Mouse (Mus musculus) heart, embryonic 13.5 days (tissue): ENCODE data around the gene Ifna4. TPM values are rescaled to one million over a fixed set of nuclear protein-coding genes. Genes with fewer than 3 reads are reported as not detected.

Experiments
- ATAC-seq: fragments of 200-750 bp; cut with Nextera tagmentation; 2 replicates; pipeline ENCODE4 v1.8.0; 2017; ENCODE audit warnings: moderate TSS enrichment; ENCODE audit not compliant: insufficient number of reproducible peaks, low FRiP score, low TSS enrichment; ENCODE audit errors: extremely low read depth
- H3K27ac ChIP-seq: fragments of 300-500 bp; sonication (generic); replicated peaks from 2 replicates; pipeline ENCODE4 v1.5.1; 2015; ENCODE audit warnings: moderate library complexity, mild to moderate bottlenecking, inconsistent platforms
- H3K27me3 ChIP-seq: fragments of 300-500 bp; sonication (generic); replicated peaks from 2 replicates; pipeline ENCODE4 v1.6.1; 2015; ENCODE audit warnings: mild to moderate bottlenecking, inconsistent platforms
- H3K36me3 ChIP-seq: fragments of 300-500 bp; sonication (generic); 2 replicates; pipeline ENCODE4 v1.6.1; 2015; ENCODE audit warnings: mild to moderate bottlenecking, inconsistent platforms
- H3K4me1 ChIP-seq: fragments of 300-500 bp; sonication (generic); 2 replicates; pipeline ENCODE4 v1.6.1; 2015; ENCODE audit warnings: inconsistent platforms
- H3K4me2 ChIP-seq: fragments of 300-500 bp; sonication (generic); 2 replicates; pipeline ENCODE4 v1.6.1; 2015; ENCODE audit warnings: inconsistent platforms, mild to moderate bottlenecking, moderate library complexity
- H3K4me3 ChIP-seq: fragments of 300-500 bp; sonication (generic); 2 replicates; pipeline ENCODE4 v1.5.1; 2015; ENCODE audit warnings: moderate library complexity, mild to moderate bottlenecking, inconsistent platforms
- H3K9ac ChIP-seq: fragments of 300-500 bp; sonication (generic); 2 replicates; pipeline ENCODE4 v1.6.1; 2015; ENCODE audit warnings: inconsistent platforms, mild to moderate bottlenecking, moderate library complexity
- H3K9me3 ChIP-seq: fragments of 300-500 bp; sonication (generic); 2 replicates; pipeline ENCODE4 v1.6.1; 2016; ENCODE audit warnings: inconsistent platforms
- WGBS: fragments of 180-500 bp; shearing (Covaris S2); methylation state at CpG from one replicate; pipeline ENCODE4 v1.1.7; 2015; ENCODE audit warnings: mixed read lengths; 5-methylcytosine and 5-hydroxymethylcytosine counted together
- polyA plus RNA-seq: library from polyadenylated mRNA; unstranded; fragments of >200 nt; fragmentation: Nextera tagmentation; extraction: Ambion mirVana; gene quantifications from 2 replicates; pipeline ENCODE4 v1.2.1, GENCODE M21; 2015

Gene Ifna4
- polyA plus RNA-seq, 1 experiment from 2014 or later: not detected

GRCm38 (mm10) chr4:88867366-88867925 is 25.8 kb downstream of the Ifna4 start:
- under 1% methylated on average over 8 of the region's 8 CpGs for WGBS
- Histone ChIP-seq H3K36me3 (no peaks in the 10 kb centered on the region), H3K9ac (peak overlapping the region; percentile 82), H3K4me3 (peak overlapping the region; percentile 69), H3K4me2 (peak overlapping the region; percentile 97), H3K9me3 (no peaks in the 10 kb centered on the region), H3K4me1 (peaks cover 8% of the 10 kb centered on the region), H3K27ac (peak overlapping the region; percentile 54), H3K27me3 (peaks cover 44% of the 10 kb centered on the region)
- ATAC-seq: no peak

GRCm38 (mm10) chr4:88867926-88868911 is 26.6 kb downstream of the Ifna4 start:
- Histone ChIP-seq H3K4me2 (peak overlapping the region; percentile 97), H3K9me3 (no peaks in the 10 kb centered on the region), H3K36me3 (no peaks in the 10 kb centered on the region), H3K27me3 (peaks cover 36% of the 10 kb centered on the region), H3K4me1 (peaks cover 8% of the 10 kb centered on the region), H3K27ac (peak overlapping the region; percentile 54), H3K4me3 (peak overlapping the region; percentile 69), H3K9ac (peak overlapping the region; percentile 82)
- 7% methylated on average over 31 of the region's 31 CpGs for WGBS
- no peak for ATAC-seq

GRCm38 (mm10) chr4:88872691-88873090 is 31.0 kb downstream of the Ifna4 start:
- no peak overlapping the region for H3K9ac ChIP-seq
- peaks cover 8% of the 10 kb centered on the region for H3K27me3 ChIP-seq
- H3K4me3 ChIP-seq: no peak overlapping the region
- H3K4me2 ChIP-seq: no peak overlapping the region
- no peak overlapping the region for H3K27ac ChIP-seq
- 0% methylated on average over 2 of the region's 2 CpGs for WGBS
- H3K9me3 ChIP-seq: no peaks in the 10 kb centered on the region
- ATAC-seq: no peak
- H3K36me3 ChIP-seq: no peaks in the 10 kb centered on the region
- H3K4me1 ChIP-seq: peaks cover 5% of the 10 kb centered on the region

GRCm38 (mm10) chr4:88875435-88876095 is 33.9 kb downstream of the Ifna4 start:
- WGBS: 31% methylated on average over 4 of the region's 4 CpGs
- no peaks in the 10 kb centered on the region for H3K4me1 ChIP-seq
- no peak overlapping the region for H3K27ac ChIP-seq
- no peak overlapping the region for H3K4me3 ChIP-seq
- no peak overlapping the region for H3K9ac ChIP-seq
- peaks cover 8% of the 10 kb centered on the region for H3K27me3 ChIP-seq
- H3K36me3 ChIP-seq: no peaks in the 10 kb centered on the region
- no peaks in the 10 kb centered on the region for H3K9me3 ChIP-seq
- H3K4me2 ChIP-seq: no peak overlapping the region
- no peak for ATAC-seq

GRCm38 (mm10) chr4:88876520-88876919 is 34.9 kb downstream of the Ifna4 start:
- no peaks in the 10 kb centered on the region for H3K36me3 ChIP-seq
- H3K9me3 ChIP-seq: no peaks in the 10 kb centered on the region
- no peak overlapping the region for H3K4me2 ChIP-seq
- H3K4me1 ChIP-seq: no peaks in the 10 kb centered on the region
- 80% methylated on average over 4 of the region's 4 CpGs for WGBS
- no peak for ATAC-seq
- no peak overlapping the region for H3K4me3 ChIP-seq
- H3K9ac ChIP-seq: no peak overlapping the region
- no peak overlapping the region for H3K27ac ChIP-seq
- peaks cover 4% of the 10 kb centered on the region for H3K27me3 ChIP-seq

- Histone ChIP-seq H3K9ac (no peak overlapping the region), H3K4me1 (no peaks in the 10 kb centered on the region), H3K27ac (no peak overlapping the region), H3K4me2 (0 out of 2 replicates have a peak overlapping the region, but pooled peaks have one; percentile 0), H3K36me3 (no peaks in the 10 kb centered on the region), H3K9me3 (no peaks in the 10 kb centered on the region), H3K4me3 (no peak overlapping the region), H3K27me3 (peaks cover 2% of the 10 kb centered on the region; the same call in 1 of the 2 replicates)
- ATAC-seq: no peak
- 31% methylated on average over 10 of the region's 10 CpGs for WGBS
Observed at GRCm38 (mm10) chr4:88878246-88878645, 36.6 kb downstream of the Ifna4 start.

- Histone ChIP-seq H3K36me3 (no peaks in the 10 kb centered on the region), H3K9me3 (no peaks in the 10 kb centered on the region), H3K4me3 (no peak overlapping the region), H3K4me1 (no peaks in the 10 kb centered on the region), H3K27me3 (peaks cover 2% of the 10 kb centered on the region; the same call in 1 of the 2 replicates), H3K4me2 (no peak overlapping the region), H3K27ac (no peak overlapping the region), H3K9ac (no peak overlapping the region)
- 60% methylated on average over 4 of the region's 4 CpGs for WGBS
- ATAC-seq: no peak
Observed at GRCm38 (mm10) chr4:88878772-88879171, 37.1 kb downstream of the Ifna4 start.

GRCm38 (mm10) chr4:88880101-88880500 is 38.4 kb downstream of the Ifna4 start, which contains the start of gene Ifne:
Gene Ifne (minus strand): TSS chr4:88880201.
- H3K4me2 ChIP-seq: no peak within 1 kb of the TSS
- no peaks in the 10 kb centered on the region for H3K9me3 ChIP-seq
- H3K36me3 ChIP-seq: no peaks in the 10 kb centered on the region
- no peaks in the 10 kb centered on the region for H3K27me3 ChIP-seq
- no peak within 1 kb of the TSS for H3K27ac ChIP-seq
- H3K4me3 ChIP-seq: no peak within 1 kb of the TSS
- 81% methylated on average over 8 of the region's 8 CpGs for WGBS
- H3K9ac ChIP-seq: no peak within 1 kb of the TSS
- H3K4me1 ChIP-seq: no peaks in the 10 kb centered on the region
- ATAC-seq: no peak

GRCm38 (mm10) chr4:88888236-88888635 is 46.6 kb downstream of the Ifna4 start:
- ATAC-seq: no peak
- Histone ChIP-seq H3K4me3 (no peak overlapping the region), H3K4me2 (no peak overlapping the region), H3K4me1 (no peaks in the 10 kb centered on the region), H3K27ac (no peak overlapping the region), H3K36me3 (no peaks in the 10 kb centered on the region), H3K9me3 (no peaks in the 10 kb centered on the region), H3K9ac (no peak overlapping the region), H3K27me3 (no peaks in the 10 kb centered on the region)
